In genomic region chr16:18386972-18387371, GRCm38 (mm10) we compare ENCODE assay signal across 13 mouse cellular contexts. TPM values are rescaled to one million over a fixed set of nuclear protein-coding genes. Genes with fewer than 3 reads are reported as not detected.
DNase-seq lines count a peak whose midpoint lies in the region; ATAC-seq lines count a peak whose summit lies in the region.
"Had no signal": no experiment of that assay in that cellular context is flagged by ENCODE, and none has a peak within 500 bp of the region (broad histone marks: within the 10 kb centered on the region; RNA-seq: fewer than 3 reads in every experiment).

No protein-coding gene starts in this region.

- 42% methylated on average over 3 of the region's 3 CpGs for WGBS in heart, embryonic 12.5 days
- 57% methylated on average over 3 of the region's 3 CpGs for WGBS in hindbrain, embryonic 16.5 days

- H3K27ac ChIP-seq in heart, embryonic 12.5 days (ENCODE audit: poor library complexity, severe bottlenecking), result peak overlapping the region; percentile 41; the same call in 1 of the 2 replicates
- peak overlapping the region; percentile 63 for H3K27ac ChIP-seq in hindbrain, embryonic 16.5 days (ENCODE audit: low read depth, low read length)
- H3K27ac ChIP-seq: embryonic facial prominence, embryonic 15.5 days; heart, embryonic 15.5 days; lung, embryonic 15.5 days had no signal

- peaks cover 31% of the 10 kb centered on the region for H3K4me1 ChIP-seq in heart, embryonic 12.5 days (replicated peaks)
- H3K4me1 ChIP-seq in hindbrain, embryonic 16.5 days (ENCODE audit: control insufficient read depth, insufficient read depth, low read depth, low read length), result peaks cover 39% of the 10 kb centered on the region

- intact Hi-C loops in heart, postnatal 14 days (cut with DNase I), result no loop called here

- H3K9me3 ChIP-seq in heart, embryonic 12.5 days (replicated peaks), result no peaks in the 10 kb centered on the region
- no peaks in the 10 kb centered on the region for H3K9me3 ChIP-seq in hindbrain, embryonic 16.5 days (ENCODE audit: control insufficient read depth, low read length)
- H3K9me3 ChIP-seq: embryonic facial prominence, embryonic 15.5 days; heart, embryonic 15.5 days; lung, embryonic 15.5 days had no signal

- H3K9ac ChIP-seq in heart, embryonic 12.5 days, result no peak overlapping the region
- no peak overlapping the region for H3K9ac ChIP-seq in hindbrain, embryonic 16.5 days (ENCODE audit: low read depth, low read length)
- H3K9ac ChIP-seq: embryonic facial prominence, embryonic 15.5 days; heart, embryonic 15.5 days; lung, embryonic 15.5 days had no signal

- DNase-seq in heart, postnatal 14 days, result no peak
- peak; percentile 49 for DNase-seq in thymus, postnatal 4 days
- no peak for DNase-seq in thymus, postnatal 0 days (ENCODE audit: low spot score)
- no peak for DNase-seq in kidney, postnatal 14 days
- no peak for DNase-seq in frontal cortex, postnatal 10 days (ENCODE audit: low spot score in 2 of 2)
- DNase-seq: kidney, adult 9 months; layer of hippocampus, postnatal 36 days had no signal

- H3K36me3 ChIP-seq in heart, embryonic 12.5 days, result no peaks in the 10 kb centered on the region
- no peaks in the 10 kb centered on the region for H3K36me3 ChIP-seq in hindbrain, embryonic 16.5 days (ENCODE audit: control insufficient read depth, insufficient read depth, low read length)
- H3K36me3 ChIP-seq: embryonic facial prominence, embryonic 15.5 days; heart, embryonic 15.5 days; lung, embryonic 15.5 days had no signal

- no peak overlapping the region for H3K4me3 ChIP-seq in heart, embryonic 12.5 days
- no peak overlapping the region for H3K4me3 ChIP-seq in hindbrain, embryonic 16.5 days (ENCODE audit: low read length)
- H3K4me3 ChIP-seq: embryonic facial prominence, embryonic 15.5 days; heart, embryonic 15.5 days; lung, embryonic 15.5 days had no signal

- H3K27me3 ChIP-seq in heart, embryonic 12.5 days (replicated peaks), result no peaks in the 10 kb centered on the region
- H3K27me3 ChIP-seq in hindbrain, embryonic 16.5 days (replicated peaks; ENCODE audit: control insufficient read depth, insufficient read depth, low read length), result no peaks in the 10 kb centered on the region
- H3K27me3 ChIP-seq: embryonic facial prominence, embryonic 15.5 days; heart, embryonic 15.5 days; lung, embryonic 15.5 days had no signal

- ATAC-seq in heart, embryonic 12.5 days (ENCODE audit: insufficient number of reproducible peaks, low FRiP score), result no peak
- ATAC-seq in hindbrain, embryonic 16.5 days, result no peak
- no peak for ATAC-seq in activated CD4-positive, CD25-positive, alpha-beta regulatory T cell, adult 4 months

- H3K4me2 ChIP-seq in heart, embryonic 12.5 days, result no peak overlapping the region
- H3K4me2 ChIP-seq in hindbrain, embryonic 16.5 days (ENCODE audit: low read length), result no peak overlapping the region
- H3K4me2 ChIP-seq: embryonic facial prominence, embryonic 15.5 days; heart, embryonic 15.5 days; lung, embryonic 15.5 days had no signal

RNA-seq across cellular contexts. Expression of gene Arvcf, which starts 39.0 kb away (rescaled TPM):
- polyA plus RNA-seq in heart, embryonic 12.5 days (2016; fragmentation: Nextera tagmentation; extraction: Ambion mirVana), result 32.5 and 36.9 TPM in 2 replicates
- 10 to 100 TPM; 17.9 to 21.6 TPM for total RNA-seq in heart, postnatal 14 days (2021)
- 31.2 and 40.0 TPM in 2 replicates for polyA plus RNA-seq in thymus, postnatal 0 days (2015; fragmentation: Nextera tagmentation; extraction: Ambion mirVana)
- polyA plus RNA-seq in hindbrain, embryonic 16.5 days (2015; fragmentation: Nextera tagmentation; extraction: Ambion mirVana), result 68.3 and 80.3 TPM in 2 replicates
- under 1 TPM; 0.51 to 0.93 TPM for polyA plus RNA-seq in activated CD4-positive, CD25-positive, alpha-beta regulatory T cell, adult 4 months (2017; shearing (Covaris generic))

RNA-seq across cellular contexts. Expression of gene Tango2, which starts 39.1 kb away (rescaled TPM):
- 48.4 and 50.3 TPM in 2 replicates for polyA plus RNA-seq in heart, embryonic 12.5 days (2016; fragmentation: Nextera tagmentation; extraction: Ambion mirVana)
- 10 to 100 TPM; 91.6 to 98.4 TPM for total RNA-seq in heart, postnatal 14 days (2021)
- 37.1 and 41.2 TPM in 2 replicates for polyA plus RNA-seq in thymus, postnatal 0 days (2015; fragmentation: Nextera tagmentation; extraction: Ambion mirVana)
- 101 and 112 TPM in 2 replicates for polyA plus RNA-seq in hindbrain, embryonic 16.5 days (2015; fragmentation: Nextera tagmentation; extraction: Ambion mirVana)
- polyA plus RNA-seq in activated CD4-positive, CD25-positive, alpha-beta regulatory T cell, adult 4 months (2017; shearing (Covaris generic)), result 10 to 100 TPM; 55.4 to 58.0 TPM

RNA-seq across cellular contexts. Expression of gene Txnrd2, which starts 39.2 kb away (rescaled TPM):
- polyA plus RNA-seq in heart, embryonic 12.5 days (2016; fragmentation: Nextera tagmentation; extraction: Ambion mirVana), result 34.9 and 37.2 TPM in 2 replicates
- 10 to 100 TPM; 29.9 to 34.6 TPM for total RNA-seq in heart, postnatal 14 days (2021)
- 11.3 and 12.3 TPM in 2 replicates for polyA plus RNA-seq in thymus, postnatal 0 days (2015; fragmentation: Nextera tagmentation; extraction: Ambion mirVana)
- 37.5 and 40.6 TPM in 2 replicates for polyA plus RNA-seq in hindbrain, embryonic 16.5 days (2015; fragmentation: Nextera tagmentation; extraction: Ambion mirVana)
- polyA plus RNA-seq in activated CD4-positive, CD25-positive, alpha-beta regulatory T cell, adult 4 months (2017; shearing (Covaris generic)), result 10 to 100 TPM; 16.2 to 21.6 TPM

RNA-seq across cellular contexts. Expression of gene Comt, which starts 39.7 kb away (rescaled TPM):
- polyA plus RNA-seq in heart, embryonic 12.5 days (2016; fragmentation: Nextera tagmentation; extraction: Ambion mirVana), result 88.2 and 90.8 TPM in 2 replicates
- 100 to 1,000 TPM; 119 to 127 TPM for total RNA-seq in heart, postnatal 14 days (2021)
- polyA plus RNA-seq in thymus, postnatal 0 days (2015; fragmentation: Nextera tagmentation; extraction: Ambion mirVana), result 73.8 and 83.6 TPM in 2 replicates
- 119 and 123 TPM in 2 replicates for polyA plus RNA-seq in hindbrain, embryonic 16.5 days (2015; fragmentation: Nextera tagmentation; extraction: Ambion mirVana)
- polyA plus RNA-seq in activated CD4-positive, CD25-positive, alpha-beta regulatory T cell, adult 4 months (2017; shearing (Covaris generic)), result 10 to 100 TPM; 45.6 to 60.6 TPM

Comparison
In these comparisons a context has a peak if more than half of its experiments do, and no peak if none do; other contexts are left out.
1. RNA of gene Arvcf, which starts 39.0 kb away (polyA plus RNA-seq): 68.3 to 80.3 TPM in hindbrain, embryonic 16.5 days, 31.2 to 40.0 TPM in thymus, postnatal 0 days and 32.5 to 36.9 TPM in heart, embryonic 12.5 days; 0.51 to 0.93 TPM in activated CD4-positive, CD25-positive, alpha-beta regulatory T cell, adult 4 months; every median in the first group is over 10 times any median in the second.